Mouse (Mus musculus): Measurements from ENCODE around the gene Dnah10.

DNA sequence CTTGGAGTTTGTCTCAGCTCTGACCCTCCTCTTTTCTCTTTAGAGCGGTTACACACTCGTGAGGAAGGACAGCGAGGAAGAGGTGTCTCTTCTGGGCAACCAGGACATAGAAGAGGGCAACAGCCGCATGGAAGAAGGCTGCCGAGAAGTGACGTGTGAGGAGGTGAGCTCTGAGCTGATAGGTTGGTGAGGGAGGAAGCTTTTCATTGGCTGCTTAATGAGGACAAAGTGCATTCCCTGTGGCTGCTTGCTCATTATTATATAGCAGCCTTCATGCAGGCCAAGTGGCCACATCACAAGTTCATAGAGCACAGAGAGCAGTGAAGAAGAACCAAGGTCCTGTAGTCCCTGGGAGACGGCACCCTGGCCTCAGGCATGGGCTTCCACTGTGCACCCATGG, 6.5 kb upstream of the Dnah10 start:
- TF ChIP-seq CTCF (IDR thresholded peaks at IDR 0.05; ENCODE audit: control insufficient read depth, insufficient read depth, insufficient replicate concordance, low read depth, low read length), result no peak
- 0 out of 2 replicates have a peak, but pooled peaks have one; percentile 9 for TF ChIP-seq POLR2A (IDR thresholded peaks at IDR 0.05; ENCODE audit: control insufficient read depth, low read depth, low read length)
